Mouse (Mus musculus) layer of hippocampus, postnatal 36 days (tissue): ENCODE data around the gene Gm49354. TPM values are rescaled to one million over a fixed set of nuclear protein-coding genes. Genes with fewer than 3 reads are reported as not detected.
"Not testable (repeated sequence)": the region's sequence is repeated elsewhere in the genome, so short reads cannot be mapped to it uniquely, and the experiment has no call there.

Source experiments
- DNase-seq, 2 experiments: peaks; one replicate each; pipeline ENCODE4 v3.0.0; 2022
- total RNA-seq, 2 experiments: library from RNA; stranded (reverse); gene quantifications; 2 replicates each; pipeline ENCODE4 v1.2.3; 2021

Gm49354 gene
- total RNA-seq, 2 experiments from 2014 or later: not detected

GRCm38 (mm10) chr13:59766786-59767515, 15.1 kb downstream of the Gm49354 start:
- DNase-seq: no peak

- DNase-seq: no peak
Observed at GRCm38 (mm10) chr13:59762791-59763190, 19.3 kb downstream of the Gm49354 start.

GRCm38 (mm10) chr13:59756906-59757305, 25.1 kb downstream of the Gm49354 start:
- no peak for DNase-seq

GRCm38 (mm10) chr13:59750310-59750709, 31.7 kb downstream of the Gm49354 start:
- DNase-seq: no peak

GRCm38 (mm10) chr13:59746711-59747110, 35.3 kb downstream of the Gm49354 start, which contains the start of gene 1700014D04Rik:
1700014D04Rik (minus strand) TSS chr13:59746752.
- DNase-seq: peak in 1 of 2 experiments; percentile 25

GRCm38 (mm10) chr13:59746164-59746563, 35.9 kb downstream of the Gm49354 start:
- DNase-seq: no peak

GRCm38 (mm10) chr13:59745462-59745861, 36.6 kb downstream of the Gm49354 start:
- no peak for DNase-seq

GRCm38 (mm10) chr13:59741697-59742096, 40.3 kb downstream of the Gm49354 start:
- no peak for DNase-seq

GRCm38 (mm10) chr13:59741096-59741495, 40.9 kb downstream of the Gm49354 start:
- DNase-seq: no peak

GRCm38 (mm10) chr13:59739397-59739796, 42.6 kb downstream of the Gm49354 start:
- DNase-seq: no peak

- no peak for DNase-seq
Observed at GRCm38 (mm10) chr13:59738455-59738854, 43.6 kb downstream of the Gm49354 start.

GRCm38 (mm10) chr13:59735190-59735589, 46.9 kb downstream of the Gm49354 start:
- no peak for DNase-seq

GRCm38 (mm10) chr13:59734347-59734746, 47.7 kb downstream of the Gm49354 start:
- not testable (repeated sequence) for DNase-seq

GRCm38 (mm10) chr13:59733936-59734335, 48.1 kb downstream of the Gm49354 start:
- DNase-seq: no peak

GRCm38 (mm10) chr13:59731652-59732051, 50.4 kb downstream of the Gm49354 start, which contains the start of gene Spata31d1d:
Spata31d1d (minus strand) TSS chr13:59731752.
- no peak for DNase-seq

GRCm38 (mm10) chr13:59728378-59729093, 53.5 kb downstream of the Gm49354 start:
- peak; percentile 81 to 83 for DNase-seq

GRCm38 (mm10) chr13:59726139-59726867, 55.7 kb downstream of the Gm49354 start:
- DNase-seq: no peak

GRCm38 (mm10) chr13:59722089-59722488, 60.0 kb downstream of the Gm49354 start:
- not testable (repeated sequence) for DNase-seq

GRCm38 (mm10) chr13:59719475-59719874, 62.6 kb downstream of the Gm49354 start:
- no peak for DNase-seq

- DNase-seq: not testable (repeated sequence)
Observed at GRCm38 (mm10) chr13:59718857-59719440, 63.1 kb downstream of the Gm49354 start.

GRCm38 (mm10) chr13:59713710-59714109, 68.3 kb downstream of the Gm49354 start:
- DNase-seq: no peak

GRCm38 (mm10) chr13:59711984-59712383, 70.1 kb downstream of the Gm49354 start, which contains the start of gene Spata31d1b:
Spata31d1b (plus strand) TSS chr13:59712284.
- DNase-seq: not testable (repeated sequence)
